Mouse (Mus musculus): ENCODE results near the gene Fbxl5. TPM values are rescaled to one million over a fixed set of nuclear protein-coding genes. Genes with fewer than 3 reads are reported as not detected.
A peak's percentile ranks its signal among the peaks of the same experiment; 100 is the strongest.

The Fbxl5 gene
- polyA plus RNA-seq, 1 experiment from 2014 or later, result 96.6 TPM

DNA sequence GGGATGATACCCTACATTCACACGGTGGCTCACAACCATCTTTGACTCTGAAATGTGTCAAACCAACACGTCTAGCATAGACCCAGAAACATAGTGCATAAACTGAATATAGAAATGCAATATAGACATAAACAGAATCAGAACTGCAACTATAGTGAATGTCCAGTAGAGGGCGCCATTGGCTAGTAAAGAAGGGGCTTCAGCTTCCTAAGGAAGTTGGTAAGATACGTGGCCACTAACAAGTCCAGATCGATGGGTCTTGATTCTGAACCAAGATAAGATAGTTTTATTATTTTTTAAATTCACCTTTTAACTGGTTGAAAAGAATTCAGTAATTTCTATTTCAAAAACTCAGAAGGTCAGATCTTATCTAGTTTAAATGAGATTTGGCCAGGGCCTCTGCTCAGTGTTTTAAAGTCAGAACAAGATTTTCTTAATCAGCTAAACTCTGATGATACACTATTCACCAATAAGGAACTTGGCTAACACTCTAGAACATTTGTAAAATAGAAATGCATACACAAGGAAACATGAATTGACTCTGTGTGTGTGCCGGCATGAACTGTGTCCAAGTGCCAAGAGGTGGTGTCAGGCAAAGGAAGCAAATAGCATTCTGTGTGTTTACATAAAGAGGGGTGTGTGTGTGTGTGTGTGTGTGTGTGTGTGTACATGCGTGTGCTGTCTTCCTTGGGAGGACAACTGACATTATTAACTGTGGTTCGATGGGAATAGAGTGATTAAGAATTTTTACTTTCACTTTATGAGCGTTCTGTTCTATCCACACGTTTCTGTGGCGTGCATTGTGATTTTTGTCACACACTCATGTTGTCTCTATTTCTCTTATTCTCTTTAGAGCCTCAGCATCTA is 19.9 kb upstream of the Fbxl5 start:
- H3K4me3 ChIP-seq (ENCODE audit: low read depth, low read length), result no peak overlapping the region
- H3K9me3 ChIP-seq (ENCODE audit: control insufficient read depth, low read length), result no peaks in the 10 kb centered on the region
- no peak overlapping the region for H3K4me2 ChIP-seq (ENCODE audit: low read depth, low read length)
- no peaks in the 10 kb centered on the region for H3K27me3 ChIP-seq (ENCODE audit: control insufficient read depth, insufficient read depth, low read length)
- WGBS, result 53% methylated on average over 11 of the region's 11 CpGs
- no peaks in the 10 kb centered on the region for H3K36me3 ChIP-seq (ENCODE audit: control insufficient read depth, insufficient read depth, low read length)
- no peak overlapping the region for H3K27ac ChIP-seq (ENCODE audit: low read depth, low read length)
- ATAC-seq (ENCODE audit: low read depth), result peak; percentile 61
- H3K9ac ChIP-seq (replicated peaks; ENCODE audit: low read depth, low read length), result no peak overlapping the region
- H3K4me1 ChIP-seq (ENCODE audit: control insufficient read depth, insufficient read depth, low read length), result no peaks in the 10 kb centered on the region

DNA sequence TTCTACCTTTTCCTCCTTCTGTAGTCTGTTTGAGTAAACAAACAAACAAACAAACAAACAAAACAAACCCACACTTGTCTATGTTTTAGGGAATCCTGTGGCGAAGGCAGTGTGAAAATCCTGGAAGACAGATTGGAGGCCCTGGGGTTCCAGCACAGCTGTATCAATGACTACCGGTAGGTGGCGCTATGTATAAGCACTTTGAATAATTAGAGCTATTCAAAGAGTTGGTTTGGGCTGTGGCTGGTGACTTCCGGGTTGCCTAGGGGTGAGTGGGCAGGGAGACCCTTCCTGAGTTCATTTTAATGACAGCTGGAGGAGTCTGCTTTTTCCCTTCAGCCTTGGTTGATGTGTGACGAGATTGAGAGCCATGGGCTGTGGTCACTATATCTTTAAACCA is 15.9 kb upstream of the Fbxl5 start:
- Histone ChIP-seq H3K27me3 (ENCODE audit: control insufficient read depth, insufficient read depth, low read length) (no peaks in the 10 kb centered on the region), H3K4me2 (ENCODE audit: low read depth, low read length) (no peak overlapping the region), H3K27ac (ENCODE audit: low read depth, low read length) (no peak overlapping the region), H3K4me1 (ENCODE audit: control insufficient read depth, insufficient read depth, low read length) (no peaks in the 10 kb centered on the region), H3K4me3 (ENCODE audit: low read depth, low read length) (no peak overlapping the region), H3K9me3 (ENCODE audit: control insufficient read depth, low read length) (no peaks in the 10 kb centered on the region), H3K9ac (replicated peaks; ENCODE audit: low read depth, low read length) (no peak overlapping the region), H3K36me3 (ENCODE audit: control insufficient read depth, insufficient read depth, low read length) (no peaks in the 10 kb centered on the region)
- ATAC-seq (ENCODE audit: low read depth), result no peak
- 51% methylated on average over 5 of the region's 5 CpGs for WGBS

DNA sequence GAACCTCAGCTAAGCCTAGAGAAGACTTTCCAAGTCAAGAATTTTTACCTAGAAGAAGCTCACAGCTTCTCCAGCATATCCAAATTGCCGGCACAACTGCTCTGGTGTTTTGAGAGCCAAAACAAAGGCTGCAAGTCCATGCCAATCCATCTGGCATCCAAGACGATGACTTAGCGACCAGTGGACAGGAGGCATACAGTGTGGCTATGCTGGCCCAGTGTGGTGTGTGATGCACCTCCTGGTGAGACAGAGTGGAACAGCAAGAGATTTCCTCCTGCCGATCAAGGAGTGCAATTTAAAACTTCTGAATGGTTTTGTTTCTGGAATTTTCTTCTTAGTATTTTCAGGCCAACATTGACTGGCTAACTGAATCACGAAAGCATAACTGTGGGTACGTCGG is 15.2 kb upstream of the Fbxl5 start:
- 89% methylated on average over 7 of the region's 7 CpGs for WGBS
- Histone ChIP-seq H3K4me1 (ENCODE audit: control insufficient read depth, insufficient read depth, low read length) (no peaks in the 10 kb centered on the region), H3K4me3 (ENCODE audit: low read depth, low read length) (no peak overlapping the region), H3K9ac (replicated peaks; ENCODE audit: low read depth, low read length) (no peak overlapping the region), H3K9me3 (ENCODE audit: control insufficient read depth, low read length) (no peaks in the 10 kb centered on the region), H3K27me3 (ENCODE audit: control insufficient read depth, insufficient read depth, low read length) (no peaks in the 10 kb centered on the region), H3K27ac (ENCODE audit: low read depth, low read length) (no peak overlapping the region), H3K4me2 (ENCODE audit: low read depth, low read length) (no peak overlapping the region), H3K36me3 (ENCODE audit: control insufficient read depth, insufficient read depth, low read length) (no peaks in the 10 kb centered on the region)
- ATAC-seq (ENCODE audit: low read depth), result no peak

DNA sequence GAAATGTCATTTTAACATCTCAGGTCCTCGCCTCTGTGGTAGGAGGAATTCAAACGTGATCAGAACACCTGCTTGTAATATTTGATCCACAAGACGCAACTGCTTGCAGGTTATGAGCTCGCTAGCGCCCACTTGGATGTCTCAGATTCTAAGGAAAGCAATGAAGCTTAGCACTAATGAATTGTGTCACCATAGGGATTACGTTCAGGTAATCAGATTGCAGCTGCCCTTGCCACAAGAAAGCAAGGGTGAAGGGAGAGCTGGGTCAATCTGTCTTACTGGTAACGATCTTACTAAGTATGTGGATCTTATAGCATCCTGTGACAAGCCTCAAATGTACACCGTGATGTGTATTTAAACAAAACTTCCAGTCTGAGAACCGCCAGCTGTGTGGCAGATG is 5.9 kb upstream of the Fbxl5 start:
- Histone ChIP-seq H3K27me3 (ENCODE audit: control insufficient read depth, insufficient read depth, low read length) (no peaks in the 10 kb centered on the region), H3K4me3 (ENCODE audit: low read depth, low read length) (no peak overlapping the region), H3K9me3 (ENCODE audit: control insufficient read depth, low read length) (no peaks in the 10 kb centered on the region), H3K4me1 (ENCODE audit: control insufficient read depth, insufficient read depth, low read length) (no peaks in the 10 kb centered on the region), H3K27ac (ENCODE audit: low read depth, low read length) (no peak overlapping the region), H3K4me2 (ENCODE audit: low read depth, low read length) (no peak overlapping the region), H3K36me3 (ENCODE audit: control insufficient read depth, insufficient read depth, low read length) (no peaks in the 10 kb centered on the region), H3K9ac (replicated peaks; ENCODE audit: low read depth, low read length) (no peak overlapping the region)
- 87% methylated on average over 9 of the region's 9 CpGs for WGBS
- no peak for ATAC-seq (ENCODE audit: low read depth)

DNA sequence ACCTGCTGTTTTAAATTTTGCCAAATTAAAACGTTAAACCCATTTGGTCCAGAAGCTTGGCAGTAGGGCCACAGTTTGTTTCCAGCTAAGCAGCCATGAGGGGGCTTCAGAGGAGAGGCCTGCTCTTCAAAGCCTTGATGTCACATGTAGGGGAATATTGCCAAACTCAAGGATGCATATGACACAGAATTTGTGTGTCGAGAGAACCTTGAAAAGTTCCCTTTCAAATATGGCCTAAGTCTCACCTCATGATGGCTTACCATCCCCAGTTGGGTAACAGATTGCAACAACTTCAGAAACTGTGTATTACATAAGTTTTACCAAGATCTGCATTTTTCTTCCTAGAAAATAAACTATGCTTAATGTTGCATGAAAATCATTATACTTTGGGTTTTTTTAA is 5.4 kb upstream of the Fbxl5 start:
- Histone ChIP-seq H3K9me3 (ENCODE audit: control insufficient read depth, low read length) (no peaks in the 10 kb centered on the region), H3K4me3 (ENCODE audit: low read depth, low read length) (no peak overlapping the region), H3K27me3 (ENCODE audit: control insufficient read depth, insufficient read depth, low read length) (no peaks in the 10 kb centered on the region), H3K9ac (replicated peaks; ENCODE audit: low read depth, low read length) (no peak overlapping the region), H3K27ac (ENCODE audit: low read depth, low read length) (no peak overlapping the region), H3K36me3 (ENCODE audit: control insufficient read depth, insufficient read depth, low read length) (no peaks in the 10 kb centered on the region), H3K4me2 (ENCODE audit: low read depth, low read length) (no peak overlapping the region), H3K4me1 (ENCODE audit: control insufficient read depth, insufficient read depth, low read length) (no peaks in the 10 kb centered on the region)
- 95% methylated on average over 2 of the region's 2 CpGs for WGBS
- ATAC-seq (ENCODE audit: low read depth), result no peak

DNA sequence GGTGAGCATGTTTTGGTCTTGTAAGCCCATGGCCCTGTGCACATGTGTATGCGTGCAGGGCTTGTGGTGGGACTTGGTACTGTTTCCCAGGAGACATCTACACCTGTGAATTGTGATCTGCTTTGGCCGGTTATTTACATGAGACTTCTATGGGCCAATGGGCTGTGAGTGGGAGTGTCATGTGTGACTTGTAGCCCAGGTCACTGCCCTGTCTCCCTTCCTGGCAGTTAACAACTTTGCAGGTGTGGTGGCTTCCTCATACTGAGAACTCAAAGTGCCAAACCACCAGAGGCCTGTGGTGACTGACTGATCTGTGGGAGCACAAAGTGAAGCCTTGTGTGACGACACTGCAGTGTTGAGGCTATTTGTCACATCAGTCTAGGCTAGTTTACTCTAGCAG is 3.1 kb upstream of the Fbxl5 start:
- no peaks in the 10 kb centered on the region for H3K36me3 ChIP-seq (ENCODE audit: control insufficient read depth, insufficient read depth, low read length)
- H3K9ac ChIP-seq (replicated peaks; ENCODE audit: low read depth, low read length), result no peak overlapping the region
- H3K27ac ChIP-seq (ENCODE audit: low read depth, low read length), result no peak overlapping the region
- H3K4me1 ChIP-seq (ENCODE audit: control insufficient read depth, insufficient read depth, low read length), result no peaks in the 10 kb centered on the region
- 86% methylated on average over 3 of the region's 3 CpGs for WGBS
- ATAC-seq (ENCODE audit: low read depth), result no peak
- H3K9me3 ChIP-seq (ENCODE audit: control insufficient read depth, low read length), result no peaks in the 10 kb centered on the region
- no peak overlapping the region for H3K4me3 ChIP-seq (ENCODE audit: low read depth, low read length)
- H3K27me3 ChIP-seq (ENCODE audit: control insufficient read depth, insufficient read depth, low read length), result no peaks in the 10 kb centered on the region
- H3K4me2 ChIP-seq (ENCODE audit: low read depth, low read length), result no peak overlapping the region

DNA sequence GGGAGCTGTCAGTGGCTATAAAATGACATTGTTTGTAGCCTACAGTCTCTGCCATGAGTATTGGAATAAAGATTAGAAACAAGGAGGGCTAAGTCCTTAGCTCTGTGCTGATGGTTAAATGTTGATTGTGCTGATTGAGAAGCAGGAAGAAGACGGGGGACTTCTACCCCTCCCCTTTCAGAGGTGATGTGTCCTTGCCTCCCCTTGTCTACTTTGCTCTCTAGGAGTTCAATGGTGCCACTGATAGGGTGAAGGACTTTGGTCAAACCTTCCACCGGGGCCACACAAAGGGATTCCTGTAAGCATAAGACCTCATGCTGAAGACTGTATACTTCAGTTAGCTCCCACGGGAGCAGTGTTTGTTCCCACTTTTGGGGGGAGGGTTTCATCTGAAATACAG is 1.4 kb upstream of the Fbxl5 start:
- H3K4me2 ChIP-seq (ENCODE audit: low read depth, low read length), result no peak overlapping the region
- no peak overlapping the region for H3K9ac ChIP-seq (replicated peaks; ENCODE audit: low read depth, low read length)
- no peak overlapping the region for H3K27ac ChIP-seq (ENCODE audit: low read depth, low read length)
- H3K36me3 ChIP-seq (ENCODE audit: control insufficient read depth, insufficient read depth, low read length), result no peaks in the 10 kb centered on the region
- ATAC-seq (ENCODE audit: low read depth), result no peak
- no peaks in the 10 kb centered on the region for H3K9me3 ChIP-seq (ENCODE audit: control insufficient read depth, low read length)
- no peaks in the 10 kb centered on the region for H3K4me1 ChIP-seq (ENCODE audit: control insufficient read depth, insufficient read depth, low read length)
- WGBS, result 88% methylated on average over 3 of the region's 3 CpGs
- no peak overlapping the region for H3K4me3 ChIP-seq (ENCODE audit: low read depth, low read length)
- H3K27me3 ChIP-seq (ENCODE audit: control insufficient read depth, insufficient read depth, low read length), result no peaks in the 10 kb centered on the region

DNA sequence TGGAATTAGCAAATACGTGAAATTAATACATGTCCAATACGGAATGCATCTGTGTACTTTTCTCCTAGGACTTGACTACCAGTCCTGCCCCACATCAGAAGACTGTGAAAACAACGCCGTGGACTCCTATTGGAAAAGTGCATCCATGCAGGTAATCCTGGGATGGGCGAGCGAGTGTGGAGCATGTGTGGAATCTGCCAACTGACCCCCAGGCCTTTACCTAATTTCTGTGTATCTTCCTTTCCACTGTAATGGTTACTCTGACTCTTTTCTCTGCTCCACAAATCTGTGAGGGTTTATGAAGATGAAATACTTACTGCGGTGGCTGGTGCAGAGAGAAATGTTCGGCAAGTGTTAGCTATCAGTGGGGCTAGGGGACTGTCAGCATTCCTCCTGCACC is 761 bp upstream of the Fbxl5 start:
- Histone ChIP-seq H3K9ac (replicated peaks; ENCODE audit: low read depth, low read length) (no peak overlapping the region), H3K27me3 (ENCODE audit: control insufficient read depth, insufficient read depth, low read length) (no peaks in the 10 kb centered on the region), H3K4me1 (ENCODE audit: control insufficient read depth, insufficient read depth, low read length) (no peaks in the 10 kb centered on the region), H3K4me3 (ENCODE audit: low read depth, low read length) (no peak overlapping the region), H3K9me3 (ENCODE audit: control insufficient read depth, low read length) (no peaks in the 10 kb centered on the region), H3K27ac (ENCODE audit: low read depth, low read length) (no peak overlapping the region), H3K4me2 (ENCODE audit: low read depth, low read length) (no peak overlapping the region), H3K36me3 (ENCODE audit: control insufficient read depth, insufficient read depth, low read length) (no peaks in the 10 kb centered on the region)
- 87% methylated on average over 8 of the region's 8 CpGs for WGBS
- no peak for ATAC-seq (ENCODE audit: low read depth)

DNA sequence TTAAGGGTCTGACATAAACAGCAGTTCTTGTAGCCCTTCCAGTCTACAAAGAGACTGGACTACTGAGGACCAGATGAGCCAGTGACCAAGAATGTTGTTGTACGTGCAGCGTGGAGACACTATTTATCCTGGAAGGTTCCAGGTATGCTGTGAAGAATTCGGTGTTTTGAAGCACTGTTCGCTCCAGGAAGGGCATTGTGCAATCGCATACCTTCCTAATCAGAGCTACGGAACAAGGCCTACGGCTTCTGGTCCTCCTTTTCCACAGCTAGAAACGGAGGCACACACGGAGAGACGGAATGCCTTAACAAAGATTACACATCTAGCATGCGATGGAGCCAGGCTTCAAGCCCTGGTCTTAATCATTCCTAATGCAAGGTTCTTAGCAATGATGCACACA is 653 bp downstream of the Fbxl5 start:
- H3K4me2 ChIP-seq (ENCODE audit: low read depth, low read length), result no peak overlapping the region
- H3K27ac ChIP-seq (ENCODE audit: low read depth, low read length), result no peak overlapping the region
- H3K27me3 ChIP-seq (ENCODE audit: control insufficient read depth, insufficient read depth, low read length), result no peaks in the 10 kb centered on the region
- WGBS, result 94% methylated on average over 11 of the region's 11 CpGs
- ATAC-seq (ENCODE audit: low read depth), result no peak
- H3K9ac ChIP-seq (replicated peaks; ENCODE audit: low read depth, low read length), result no peak overlapping the region
- H3K4me3 ChIP-seq (ENCODE audit: low read depth, low read length), result no peak overlapping the region
- H3K36me3 ChIP-seq (ENCODE audit: control insufficient read depth, insufficient read depth, low read length), result no peaks in the 10 kb centered on the region
- H3K4me1 ChIP-seq (ENCODE audit: control insufficient read depth, insufficient read depth, low read length), result no peaks in the 10 kb centered on the region
- no peaks in the 10 kb centered on the region for H3K9me3 ChIP-seq (ENCODE audit: control insufficient read depth, low read length)

All from neural tube, embryonic 14.5 days (tissue).